In the genomic region with DNA sequence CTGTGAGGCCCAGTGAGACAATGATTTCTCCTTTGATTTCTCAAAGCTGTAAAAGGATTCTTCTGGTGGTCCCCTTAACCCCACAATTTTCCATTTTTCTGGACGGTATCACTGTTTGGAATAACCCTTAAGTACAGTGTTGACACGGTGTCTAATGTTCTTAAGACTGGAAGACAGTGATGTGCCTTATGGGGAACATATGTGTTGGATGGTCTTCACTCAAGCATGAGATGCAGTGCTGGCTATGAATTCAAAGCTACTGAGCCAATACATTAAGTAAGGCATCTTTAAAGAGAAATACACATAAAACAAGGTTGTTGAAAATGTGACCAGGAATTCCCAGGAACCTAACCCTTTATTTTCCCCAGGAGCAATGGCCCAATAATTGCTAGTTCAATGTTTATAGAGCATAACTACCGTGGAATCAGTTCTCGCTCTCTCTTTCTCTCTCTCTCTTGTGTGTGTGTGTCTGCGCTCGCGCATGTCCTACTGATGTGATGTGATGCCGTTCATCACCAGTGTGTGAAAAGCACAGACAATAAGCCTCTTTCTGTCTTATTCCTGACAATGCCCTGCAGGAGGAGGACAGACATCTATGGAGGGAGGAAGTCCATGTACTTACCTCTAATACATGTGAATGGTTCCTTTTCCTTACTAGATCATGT, we compare ENCODE assay signal across 23 mouse cellular contexts.
DNase-seq lines count a peak whose midpoint lies in the region; ATAC-seq lines count a peak whose summit lies in the region.
"Had no signal": no experiment of that assay in that cellular context is flagged by ENCODE, and none has a peak within 500 bp of the region (broad histone marks: within the 10 kb centered on the region; RNA-seq: fewer than 3 reads in every experiment).

No protein-coding gene starts in this region.

- no peak overlapping the region for H3K27ac ChIP-seq in embryonic facial prominence, embryonic 14.5 days (replicated peaks; ENCODE audit: low read depth, low read length)
- no peak overlapping the region for H3K27ac ChIP-seq in embryonic facial prominence, embryonic 10.5 days (replicated peaks)
- H3K27ac ChIP-seq in hindbrain, embryonic 16.5 days (ENCODE audit: low read depth, low read length): no peak overlapping the region
- no peak overlapping the region for H3K27ac ChIP-seq in hindbrain, embryonic 12.5 days
- no peak overlapping the region for H3K27ac ChIP-seq in neural tube, embryonic 12.5 days
- H3K27ac ChIP-seq: forebrain, embryonic 13.5 days; gastrocnemius, adult 2 months; heart, adult 2 months; heart, embryonic 15.5 days; hindbrain, embryonic 10.5 days; intestine, embryonic 15.5 days had no signal

- no peak overlapping the region for H3K9ac ChIP-seq in embryonic facial prominence, embryonic 14.5 days (ENCODE audit: low read depth, low read length)
- no peak overlapping the region for H3K9ac ChIP-seq in hindbrain, embryonic 16.5 days (ENCODE audit: low read depth, low read length)
- no peak overlapping the region for H3K9ac ChIP-seq in hindbrain, embryonic 12.5 days
- no peak overlapping the region for H3K9ac ChIP-seq in neural tube, embryonic 12.5 days
- H3K9ac ChIP-seq: forebrain, embryonic 13.5 days; forebrain, postnatal 0 days; heart, embryonic 15.5 days; intestine, embryonic 15.5 days had no signal

- DNase-seq in embryonic facial prominence, embryonic 14.5 days (ENCODE audit: low spot score): peak; percentile 76
- no peak for DNase-seq in embryonic facial prominence, embryonic 10.5 days (ENCODE audit: low spot score)
- DNase-seq in neural tube, embryonic 10.5 days (ENCODE audit: extremely low spot score, low spot score): no peak
- no peak for DNase-seq in frontal cortex, postnatal 10 days (ENCODE audit: low spot score in 2 of 2)
- DNase-seq: adrenal gland, adult 8-10 months; adrenal gland, postnatal 36 days; B cell, adult 2 months; cerebellum, adult 2 months; cerebellum, postnatal 10 days; forebrain, postnatal 0 days; gastrocnemius, adult 2 months; gastrocnemius, postnatal 25 days; heart, adult 2 months had no signal

- H3K27me3 ChIP-seq in embryonic facial prominence, embryonic 14.5 days (replicated peaks; ENCODE audit: control insufficient read depth, insufficient read depth, low read length): no peaks in the 10 kb centered on the region
- no peaks in the 10 kb centered on the region for H3K27me3 ChIP-seq in embryonic facial prominence, embryonic 10.5 days (replicated peaks; ENCODE audit: low read depth, poor library complexity, severe bottlenecking)
- H3K27me3 ChIP-seq in hindbrain, embryonic 16.5 days (replicated peaks; ENCODE audit: control insufficient read depth, insufficient read depth, low read length): no peaks in the 10 kb centered on the region
- H3K27me3 ChIP-seq in hindbrain, embryonic 12.5 days: no peaks in the 10 kb centered on the region
- no peaks in the 10 kb centered on the region for H3K27me3 ChIP-seq in neural tube, embryonic 12.5 days (replicated peaks)
- H3K27me3 ChIP-seq: forebrain, embryonic 13.5 days; heart, embryonic 15.5 days; intestine, embryonic 15.5 days had no signal

- H3K4me2 ChIP-seq in embryonic facial prominence, embryonic 14.5 days (ENCODE audit: low read depth, low read length): no peak overlapping the region
- no peak overlapping the region for H3K4me2 ChIP-seq in hindbrain, embryonic 16.5 days (ENCODE audit: low read length)
- H3K4me2 ChIP-seq in hindbrain, embryonic 12.5 days (replicated peaks): no peak overlapping the region
- no peak overlapping the region for H3K4me2 ChIP-seq in neural tube, embryonic 12.5 days (replicated peaks)
- H3K4me2 ChIP-seq: forebrain, embryonic 13.5 days; heart, embryonic 11.5 days; heart, embryonic 15.5 days; intestine, embryonic 15.5 days had no signal

- ATAC-seq in embryonic facial prominence, embryonic 14.5 days (ENCODE audit: low read depth): no peak
- ATAC-seq in hindbrain, embryonic 16.5 days: 0 out of 2 replicates have a peak, but pooled peaks have one; percentile 56
- ATAC-seq in hindbrain, embryonic 12.5 days (ENCODE audit: low FRiP score): no peak
- 0 out of 2 replicates have a peak, but pooled peaks have one; percentile 31 for ATAC-seq in neural tube, embryonic 12.5 days (ENCODE audit: low FRiP score, low read depth)
- ATAC-seq: CD4-positive, CD25-positive, alpha-beta regulatory T cell, adult 4 months; forebrain, embryonic 13.5 days; forebrain, postnatal 0 days; intestine, embryonic 15.5 days had no signal

- WGBS in embryonic facial prominence, embryonic 14.5 days: 61% methylated on average over 8 of the region's 8 CpGs
- 80% methylated on average over 8 of the region's 8 CpGs for WGBS in embryonic facial prominence, embryonic 10.5 days
- 69% methylated on average over 8 of the region's 8 CpGs for WGBS in hindbrain, embryonic 16.5 days
- WGBS in hindbrain, embryonic 12.5 days: 61% methylated on average over 8 of the region's 8 CpGs
- WGBS in neural tube, embryonic 12.5 days: 46% methylated on average over 8 of the region's 8 CpGs

- no peaks in the 10 kb centered on the region for H3K9me3 ChIP-seq in embryonic facial prominence, embryonic 14.5 days (ENCODE audit: control insufficient read depth, low read length)
- 0 out of 2 replicates have a peak, but pooled peaks cover 2% of the 10 kb centered on the region for H3K9me3 ChIP-seq in embryonic facial prominence, embryonic 10.5 days
- no peaks in the 10 kb centered on the region for H3K9me3 ChIP-seq in hindbrain, embryonic 16.5 days (ENCODE audit: control insufficient read depth, low read length)
- no peaks in the 10 kb centered on the region for H3K9me3 ChIP-seq in hindbrain, embryonic 12.5 days (replicated peaks)
- H3K9me3 ChIP-seq in neural tube, embryonic 12.5 days: no peaks in the 10 kb centered on the region
- H3K9me3 ChIP-seq: forebrain, embryonic 13.5 days; G1E; heart, embryonic 15.5 days; intestine, embryonic 15.5 days had no signal

- no peaks in the 10 kb centered on the region for H3K36me3 ChIP-seq in embryonic facial prominence, embryonic 14.5 days (ENCODE audit: control insufficient read depth, insufficient read depth, low read length)
- no peaks in the 10 kb centered on the region for H3K36me3 ChIP-seq in embryonic facial prominence, embryonic 10.5 days (replicated peaks)
- H3K36me3 ChIP-seq in hindbrain, embryonic 16.5 days (ENCODE audit: control insufficient read depth, insufficient read depth, low read length): no peaks in the 10 kb centered on the region
- H3K36me3 ChIP-seq in hindbrain, embryonic 12.5 days: no peaks in the 10 kb centered on the region
- no peaks in the 10 kb centered on the region for H3K36me3 ChIP-seq in neural tube, embryonic 12.5 days
- H3K36me3 ChIP-seq: G1E; heart, embryonic 15.5 days; hindbrain, embryonic 10.5 days; intestine, embryonic 15.5 days had no signal

- no peak overlapping the region for H3K4me3 ChIP-seq in embryonic facial prominence, embryonic 14.5 days (ENCODE audit: low read depth, low read length)
- H3K4me3 ChIP-seq in embryonic facial prominence, embryonic 10.5 days: no peak overlapping the region
- H3K4me3 ChIP-seq in hindbrain, embryonic 16.5 days (ENCODE audit: low read length): no peak overlapping the region
- H3K4me3 ChIP-seq in hindbrain, embryonic 12.5 days: no peak overlapping the region
- no peak overlapping the region for H3K4me3 ChIP-seq in neural tube, embryonic 12.5 days
- H3K4me3 ChIP-seq: forebrain, embryonic 13.5 days; gastrocnemius, adult 2 months; heart, adult 2 months; heart, embryonic 15.5 days; hindbrain, embryonic 10.5 days; intestine, embryonic 15.5 days had no signal

- H3K4me1 ChIP-seq in embryonic facial prominence, embryonic 14.5 days (ENCODE audit: control insufficient read depth, insufficient read depth, low read length): peaks cover 4% of the 10 kb centered on the region; the same call in 1 of the 2 replicates
- peaks cover 18% of the 10 kb centered on the region for H3K4me1 ChIP-seq in embryonic facial prominence, embryonic 10.5 days
- H3K4me1 ChIP-seq in hindbrain, embryonic 16.5 days (ENCODE audit: control insufficient read depth, insufficient read depth, low read depth, low read length): no peaks in the 10 kb centered on the region
- peaks cover 4% of the 10 kb centered on the region; the same call in 1 of the 2 replicates for H3K4me1 ChIP-seq in hindbrain, embryonic 12.5 days
- peaks cover 9% of the 10 kb centered on the region; the same call in 1 of the 2 replicates for H3K4me1 ChIP-seq in neural tube, embryonic 12.5 days
- H3K4me1 ChIP-seq: heart, embryonic 15.5 days; intestine, embryonic 15.5 days had no signal

Comparison
In these comparisons a context has a peak if more than half of its experiments do, and no peak if none do; other contexts are left out.
1. ATAC-seq: peak in hindbrain, embryonic 16.5 days (single experiment) and neural tube, embryonic 12.5 days (single experiment); none in embryonic facial prominence, embryonic 14.5 days (single experiment) and hindbrain, embryonic 12.5 days (single experiment).